Mouse (Mus musculus) thymus, postnatal 14 days (tissue): Measurements from ENCODE around the gene Ncf4.
A peak's percentile ranks its signal among the peaks of the same experiment; 100 is the strongest.
"Not testable (repeated sequence)": the region's sequence is repeated elsewhere in the genome, so short reads cannot be mapped to it uniquely, and the experiment has no call there.

Source experiments
- DNase-seq: peaks from one replicate; pipeline ENCODE4 v3.0.0; 2021

Ncf4 gene

GRCm38 (mm10) chr15:78256602-78257259 lies 12.1 kb downstream of the Ncf4 start:
- not testable (repeated sequence) for DNase-seq

GRCm38 (mm10) chr15:78257326-78258050 lies 12.9 kb downstream of the Ncf4 start:
- DNase-seq: peak; percentile 47

- no peak for DNase-seq
Observed at GRCm38 (mm10) chr15:78258246-78258865, 13.8 kb downstream of the Ncf4 start.

- DNase-seq: no peak
Observed at GRCm38 (mm10) chr15:78260668-78261333, 16.2 kb downstream of the Ncf4 start.

GRCm38 (mm10) chr15:78263286-78263685 lies 18.7 kb downstream of the Ncf4 start:
- DNase-seq: no peak

GRCm38 (mm10) chr15:78267441-78267840 lies 22.8 kb downstream of the Ncf4 start:
- DNase-seq: no peak

- DNase-seq: no peak
Observed at GRCm38 (mm10) chr15:78267865-78268264, 23.3 kb downstream of the Ncf4 start.

GRCm38 (mm10) chr15:78271208-78271607 lies 26.6 kb downstream of the Ncf4 start:
- no peak for DNase-seq

- no peak for DNase-seq
Observed at GRCm38 (mm10) chr15:78278308-78278707, 33.7 kb downstream of the Ncf4 start.

- no peak for DNase-seq
Observed at GRCm38 (mm10) chr15:78287941-78288340, 43.3 kb downstream of the Ncf4 start.

- not testable (repeated sequence) for DNase-seq
Observed at GRCm38 (mm10) chr15:78289775-78290174, 45.2 kb downstream of the Ncf4 start.

- peak; percentile 35 for DNase-seq
Observed at GRCm38 (mm10) chr15:78293228-78293627, 48.6 kb downstream of the Ncf4 start.

- no peak for DNase-seq
Observed at GRCm38 (mm10) chr15:78293716-78294115, 49.1 kb downstream of the Ncf4 start.

- DNase-seq: no peak
Observed at GRCm38 (mm10) chr15:78298558-78298957, 54.0 kb downstream of the Ncf4 start.

- DNase-seq: no peak
Observed at GRCm38 (mm10) chr15:78299641-78300040, 55.0 kb downstream of the Ncf4 start.

- no peak for DNase-seq
Observed at GRCm38 (mm10) chr15:78300773-78301172, 56.2 kb downstream of the Ncf4 start.

GRCm38 (mm10) chr15:78302718-78303117 lies 58.1 kb downstream of the Ncf4 start:
- DNase-seq: no peak

GRCm38 (mm10) chr15:78303665-78304233 lies 59.1 kb downstream of the Ncf4 start:
- DNase-seq: no peak

GRCm38 (mm10) chr15:78305341-78305933 lies 60.8 kb downstream of the Ncf4 start, which contains the start of gene Csf2rb2:
Gene Csf2rb2, minus strand, starts transcription at chr15:78305721.
- DNase-seq: no peak

GRCm38 (mm10) chr15:78309865-78310264 lies 65.3 kb downstream of the Ncf4 start:
- no peak for DNase-seq

- DNase-seq: no peak
Observed at GRCm38 (mm10) chr15:78310971-78311370, 66.4 kb downstream of the Ncf4 start.
